In genomic region chr12:84571466-84572340, GRCm38 (mm10) we compare ENCODE assay signal across 9 mouse cellular contexts. TPM values are rescaled to one million over a fixed set of nuclear protein-coding genes. Genes with fewer than 3 reads are reported as not detected.
DNase-seq lines count a peak whose midpoint lies in the region; ATAC-seq and TF ChIP-seq lines count a peak whose summit lies in the region.
"Had no signal": no experiment of that assay in that cellular context is flagged by ENCODE, and none has a peak within 500 bp of the region (broad histone marks: within the 10 kb centered on the region; RNA-seq: fewer than 3 reads in every experiment).

No protein-coding gene starts in this region.

- no peak for TF ChIP-seq CTCF in liver, postnatal 0 days (IDR thresholded peaks at IDR 0.05; ENCODE audit: low read depth)

- H3K36me3 ChIP-seq in heart, embryonic 15.5 days: no peaks in the 10 kb centered on the region
- no peaks in the 10 kb centered on the region for H3K36me3 ChIP-seq in midbrain, embryonic 13.5 days
- no peaks in the 10 kb centered on the region for H3K36me3 ChIP-seq in liver, postnatal 0 days (replicated peaks; ENCODE audit: insufficient read depth, low read length)

- no peak for TF ChIP-seq EP300 in liver, postnatal 0 days (IDR thresholded peaks at IDR 0.05; ENCODE audit: low read depth)

- H3K4me2 ChIP-seq in heart, embryonic 15.5 days: 0 out of 2 replicates have a peak overlapping the region, but pooled peaks have one; percentile 5
- peak overlapping the region; percentile 2 for H3K4me2 ChIP-seq in midbrain, embryonic 13.5 days (replicated peaks)
- no peak overlapping the region for H3K4me2 ChIP-seq in liver, postnatal 0 days (ENCODE audit: low read depth, low read length)

- peaks cover 94% of the 10 kb centered on the region for H3K27me3 ChIP-seq in heart, embryonic 15.5 days
- H3K27me3 ChIP-seq in midbrain, embryonic 13.5 days: peaks cover 98% of the 10 kb centered on the region
- H3K27me3 ChIP-seq in liver, postnatal 0 days (ENCODE audit: insufficient read depth, low read length): peaks cover 71% of the 10 kb centered on the region

- ATAC-seq in heart, embryonic 15.5 days (replicated peaks; ENCODE audit: insufficient number of reproducible peaks, insufficient read depth, low FRiP score, low read depth): 0 out of 2 replicates have a peak, but pooled peaks have one; percentile 22
- no peak for ATAC-seq in midbrain, embryonic 13.5 days
- ATAC-seq in liver, postnatal 0 days: no peak

- 2% methylated on average over 43 of the region's 43 CpGs for WGBS in heart, embryonic 15.5 days
- WGBS in midbrain, embryonic 13.5 days: 1% methylated on average over 43 of the region's 43 CpGs
- 3% methylated on average over 43 of the region's 43 CpGs for WGBS in liver, postnatal 0 days (ENCODE audit: insufficient replicate concordance)

- H3K9ac ChIP-seq in heart, embryonic 15.5 days: no peak overlapping the region
- H3K9ac ChIP-seq in midbrain, embryonic 13.5 days (replicated peaks): no peak overlapping the region
- H3K9ac ChIP-seq in liver, postnatal 0 days (replicated peaks): no peak overlapping the region

- peaks cover 28% of the 10 kb centered on the region for H3K4me1 ChIP-seq in heart, embryonic 15.5 days (replicated peaks)
- peaks cover 18% of the 10 kb centered on the region for H3K4me1 ChIP-seq in midbrain, embryonic 13.5 days (replicated peaks)
- H3K4me1 ChIP-seq in liver, postnatal 0 days (ENCODE audit: insufficient read depth): 0 out of 2 replicates have a peak, but pooled peaks cover 4% of the 10 kb centered on the region

- H3K27ac ChIP-seq in heart, embryonic 15.5 days: no peak overlapping the region
- no peak overlapping the region for H3K27ac ChIP-seq in midbrain, embryonic 13.5 days
- no peak overlapping the region for H3K27ac ChIP-seq in liver, postnatal 0 days (ENCODE audit: low read depth)

- H3K9me3 ChIP-seq in heart, embryonic 15.5 days (replicated peaks): no peaks in the 10 kb centered on the region
- no peaks in the 10 kb centered on the region for H3K9me3 ChIP-seq in midbrain, embryonic 13.5 days
- no peaks in the 10 kb centered on the region for H3K9me3 ChIP-seq in liver, postnatal 0 days (ENCODE audit: low read length)

- DNase-seq in kidney, adult 18-20 months: peak; percentile 34
- DNase-seq in kidney, adult 9 months: no peak
- peak; percentile 9 for DNase-seq in T-cell, adult 2 months (ENCODE audit: low spot score)
- DNase-seq in layer of hippocampus, postnatal 36 days: no peak
- no peak for DNase-seq in liver
- no peak for DNase-seq in liver, postnatal 0 days

- H3K4me3 ChIP-seq in heart, embryonic 15.5 days: peak overlapping the region; percentile 9
- peak overlapping the region; percentile 20 for H3K4me3 ChIP-seq in midbrain, embryonic 13.5 days (replicated peaks)
- H3K4me3 ChIP-seq in liver, postnatal 0 days (ENCODE audit: low read depth, low read length): no peak overlapping the region

RNA-seq across cellular contexts. Expression of gene Vsx2, which starts 2.1 kb away (rescaled TPM):
- not detected in 2 replicates for polyA plus RNA-seq in heart, embryonic 15.5 days (2015; fragmentation: Nextera tagmentation; extraction: Ambion mirVana)
- polyA plus RNA-seq in midbrain, embryonic 13.5 days (2015; fragmentation: Nextera tagmentation; extraction: Ambion mirVana): 2.2 and 3.0 TPM in 2 replicates
- under 1 TPM in 1 of 2 experiments, not detected in 1; 0.12 TPM for total RNA-seq in layer of hippocampus, postnatal 36 days (2021)
- not detected in 2 replicates for polyA plus RNA-seq in liver, postnatal 0 days (2015; fragmentation: Nextera tagmentation; extraction: Ambion mirVana)
- polyA plus RNA-seq: gonadal fat pad, adult 2 months had no signal

RNA-seq across cellular contexts. Expression of gene Abcd4, which starts 45.5 kb away (rescaled TPM):
- polyA plus RNA-seq in heart, embryonic 15.5 days (2015; fragmentation: Nextera tagmentation; extraction: Ambion mirVana): 9.3 and 13.6 TPM in 2 replicates
- polyA plus RNA-seq in midbrain, embryonic 13.5 days (2015; fragmentation: Nextera tagmentation; extraction: Ambion mirVana): 12.8 and 13.9 TPM in 2 replicates
- total RNA-seq in layer of hippocampus, postnatal 36 days (2021): 10 to 100 TPM; 12.6 to 15.2 TPM
- 2.1 and 2.7 TPM in 2 replicates for polyA plus RNA-seq in liver, postnatal 0 days (2015; fragmentation: Nextera tagmentation; extraction: Ambion mirVana)

Comparison
In these comparisons a context has a peak if more than half of its experiments do, and no peak if none do; other contexts are left out.
1. DNase-seq: peak in kidney, adult 18-20 months (single experiment) and T-cell, adult 2 months (single experiment); none in kidney, adult 9 months (single experiment), layer of hippocampus, postnatal 36 days (0 of 2), liver (single experiment) and liver, postnatal 0 days (single experiment).